Mouse (Mus musculus) adrenal gland, adult 2 months (tissue): ENCODE measurements at regions not wholly inside any gene's neighbourhood (a gene's known extent, or its start where the extent isn't known, plus 50 kb on each side); places are given as distances from the start of the nearest gene placed in this dataset.

Experiments
- DNase-seq: peaks from one replicate; pipeline ENCODE4 v3.0.0; 2021

DNA sequence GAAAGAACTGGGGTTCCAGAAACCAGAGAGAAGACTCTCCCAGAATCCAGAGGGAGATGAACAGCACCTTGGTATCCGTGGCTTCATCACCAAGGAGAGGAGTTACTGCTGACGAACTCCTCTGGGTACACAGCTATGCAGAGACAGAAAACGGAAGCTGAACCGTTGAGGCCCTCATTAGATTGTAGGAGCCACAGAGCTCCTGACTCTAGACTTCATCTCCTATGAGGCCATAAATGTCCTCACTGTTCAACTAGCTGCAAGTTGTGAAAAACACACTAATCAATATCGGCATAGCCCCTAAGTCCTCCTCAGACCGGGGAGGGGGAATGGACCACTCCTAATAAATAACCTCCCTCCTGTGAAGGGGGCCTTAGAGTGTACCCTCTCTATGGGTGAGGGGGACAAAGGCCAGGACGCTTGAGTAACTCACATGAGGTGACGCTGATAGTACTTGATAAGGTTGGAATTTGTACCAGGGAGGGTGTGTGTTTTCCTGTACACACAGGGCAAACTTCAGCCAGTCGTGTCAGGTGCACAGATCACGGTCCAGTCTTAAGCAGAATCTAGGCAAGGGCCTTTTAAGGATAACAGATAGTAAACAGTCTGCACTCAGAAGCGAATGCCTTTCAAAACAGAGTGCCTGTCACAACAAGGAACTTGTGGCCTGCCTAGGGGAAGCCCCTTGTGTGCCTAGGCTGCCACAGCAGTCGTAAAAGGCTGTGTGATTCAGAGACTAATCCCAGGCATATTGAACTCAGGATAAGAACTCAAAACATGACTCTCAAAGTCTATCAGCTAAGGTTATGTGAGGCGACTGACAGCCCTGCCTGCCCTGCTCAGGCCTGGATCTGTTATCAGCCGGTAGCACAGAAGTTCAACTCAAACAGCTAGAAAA, 104.2 kb downstream of the Dyrk2 start:
- DNase-seq = no peak

DNA sequence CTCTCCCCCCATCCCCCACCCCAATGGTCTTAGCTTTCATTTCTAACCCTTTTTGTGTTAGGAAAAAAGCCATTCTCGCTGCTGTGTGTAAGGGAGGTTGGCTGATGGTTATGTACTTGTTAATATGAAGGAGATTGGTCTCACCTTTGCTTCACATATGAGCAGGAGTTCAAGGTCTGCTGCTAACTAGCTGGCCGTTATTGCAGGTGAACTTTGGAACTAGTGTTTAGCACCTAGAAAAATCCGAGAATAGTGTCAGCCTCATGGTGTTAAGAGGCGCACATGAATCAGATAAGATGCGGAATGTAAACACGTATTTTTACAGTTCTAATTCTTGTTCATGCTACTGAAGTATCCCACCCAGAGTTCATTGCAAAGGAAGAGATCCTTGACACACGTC, 103.2 kb downstream of the Dyrk2 start:
- no peak for DNase-seq

- no peak for DNase-seq
Observed at GRCm38 (mm10) chr10:118769751-118770150, 100.3 kb downstream of the Dyrk2 start.

DNA sequence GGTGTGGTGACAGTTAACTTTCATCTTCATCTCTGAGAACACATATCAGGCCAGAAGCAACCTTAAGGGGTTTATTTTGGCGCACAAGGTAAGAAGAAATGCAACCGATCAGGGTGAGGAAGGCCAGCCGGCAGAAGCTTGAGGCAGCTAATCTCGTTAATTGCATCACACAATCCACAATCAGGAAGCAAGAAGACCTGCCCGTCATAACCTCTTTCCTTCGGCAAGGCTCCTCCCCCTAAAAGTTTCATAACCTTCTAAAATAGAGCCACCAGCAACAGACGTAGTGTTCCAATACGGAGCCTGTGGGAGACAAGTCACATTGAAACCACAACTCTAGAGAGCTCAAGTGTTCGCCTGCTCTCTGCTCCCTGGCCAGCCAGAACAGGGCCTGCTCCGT, 91.4 kb downstream of the Dyrk2 start:
- DNase-seq = no peak

DNA sequence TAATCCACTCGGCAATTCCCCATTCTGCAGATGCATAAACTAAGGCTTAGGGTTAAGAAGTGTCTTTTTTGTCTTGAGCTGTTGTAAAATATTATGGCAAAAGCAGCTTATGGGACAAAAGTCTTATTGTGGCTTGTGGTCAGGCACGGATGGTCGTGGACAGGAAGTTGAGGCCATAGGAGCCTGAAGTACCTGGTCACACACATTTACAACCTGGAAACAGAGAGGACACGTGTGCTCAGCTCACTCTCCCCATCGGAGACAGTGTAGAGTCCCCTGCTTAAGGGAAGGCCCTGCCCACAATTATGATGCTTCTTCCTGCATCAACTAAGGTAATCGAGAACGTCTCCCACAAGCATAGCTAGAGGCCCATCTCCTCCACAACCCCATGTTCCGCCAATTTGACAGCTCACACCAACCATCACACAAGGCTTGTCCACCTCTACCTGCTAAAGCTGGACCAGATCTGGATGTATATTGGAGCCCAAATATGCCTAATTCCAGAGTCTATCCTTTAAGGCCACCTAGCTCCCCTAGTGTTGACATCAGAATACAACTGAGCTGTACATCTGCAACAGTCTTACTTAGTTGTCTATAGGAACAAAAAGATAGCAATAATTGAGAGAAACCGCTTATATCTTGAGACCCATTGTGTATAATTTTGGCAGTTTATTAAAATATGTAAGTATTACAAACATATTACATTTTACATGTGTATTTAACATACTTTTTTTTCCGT, 89.0 kb downstream of the Dyrk2 start:
- DNase-seq = no peak

GRCm38 (mm10) chr10:118781811-118782232, 88.2 kb downstream of the Dyrk2 start:
- no peak for DNase-seq

DNA sequence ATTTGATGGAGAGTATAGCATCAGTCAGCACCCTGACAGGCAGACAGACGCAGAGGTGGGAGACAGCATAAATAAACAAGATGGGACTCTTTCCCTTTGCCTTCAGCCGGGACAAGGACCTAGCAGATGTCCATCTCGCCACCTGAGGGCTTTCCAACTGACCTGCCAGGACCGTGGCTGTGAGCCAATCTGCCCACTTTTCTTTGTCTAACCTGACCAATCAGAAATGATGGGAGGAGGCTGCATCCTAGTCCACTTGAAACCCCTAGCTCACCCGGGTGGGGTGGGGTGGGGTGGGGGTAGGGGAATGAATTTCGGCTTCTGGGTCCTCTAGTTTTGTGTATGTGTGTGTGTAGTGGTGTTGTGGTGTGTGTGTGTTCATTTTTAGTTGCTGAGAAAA, 87.4 kb downstream of the Dyrk2 start:
- no peak for DNase-seq

GRCm38 (mm10) chr10:118787280-118787690, 82.7 kb downstream of the Dyrk2 start:
- DNase-seq = no peak

- DNase-seq = no peak
Observed at GRCm38 (mm10) chr10:118792352-118793100, 77.5 kb downstream of the Dyrk2 start.

- DNase-seq = no peak
Observed at GRCm38 (mm10) chr10:118793794-118794193, 76.2 kb downstream of the Dyrk2 start.

- DNase-seq = no peak
Observed at GRCm38 (mm10) chr10:118794395-118795060, 75.5 kb downstream of the Dyrk2 start.

GRCm38 (mm10) chr10:118795061-118795407, 75.0 kb downstream of the Dyrk2 start:
- DNase-seq = no peak

GRCm38 (mm10) chr10:118796512-118796911, 73.5 kb downstream of the Dyrk2 start:
- DNase-seq = no peak

GRCm38 (mm10) chr10:118797256-118797655, 72.8 kb downstream of the Dyrk2 start:
- no peak for DNase-seq

GRCm38 (mm10) chr10:118799767-118800166, 70.2 kb downstream of the Dyrk2 start:
- no peak for DNase-seq

- no peak for DNase-seq
Observed at GRCm38 (mm10) chr10:118803922-118804557, 66.0 kb downstream of the Dyrk2 start.

DNA sequence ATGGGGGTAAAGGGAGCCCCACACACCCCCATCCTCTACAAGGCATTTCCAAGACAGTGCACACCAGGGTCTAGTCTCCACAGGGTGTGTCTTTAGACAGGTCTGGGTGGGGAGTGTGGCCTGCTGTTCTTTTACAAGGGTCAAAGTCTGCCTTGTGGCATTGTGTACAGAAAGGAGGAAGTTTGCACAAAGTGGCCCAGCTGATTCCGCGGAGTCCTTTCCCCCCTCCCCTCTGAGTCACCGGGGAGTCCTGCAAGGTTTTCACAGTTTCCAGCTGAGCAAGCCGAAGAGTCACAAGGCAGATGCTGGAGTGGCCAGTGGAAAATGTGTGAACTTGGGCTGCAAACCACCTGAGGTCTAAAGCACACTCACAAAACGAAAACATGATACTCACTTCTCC, 65.4 kb downstream of the Dyrk2 start:
- DNase-seq = peak; percentile 49
